Mouse (Mus musculus): ENCODE measurements at regions not wholly inside any gene's neighbourhood (a gene's known extent, or its start where the extent isn't known, plus 50 kb on each side); places are given as distances from the start of the nearest gene placed in this dataset.

DNA sequence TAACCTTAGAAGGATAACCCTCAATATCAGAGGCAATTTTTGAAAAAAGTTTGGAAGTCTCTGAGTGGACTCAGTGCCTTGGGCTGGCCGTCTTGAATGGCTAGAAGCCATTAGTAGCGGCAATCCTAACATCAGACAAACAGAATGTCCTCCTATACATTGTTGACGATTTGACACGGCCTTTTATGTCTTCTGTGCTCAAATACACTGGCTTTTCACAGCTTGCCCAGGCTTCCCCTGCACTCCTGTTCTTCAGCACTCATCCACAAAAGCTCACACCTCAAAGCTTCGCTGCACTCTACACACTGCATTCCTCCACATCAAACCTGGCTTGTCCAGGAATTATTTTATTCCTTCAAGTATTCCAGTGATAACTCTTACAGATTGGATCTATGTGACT lies 186.5 kb upstream of the Tenm3 start:
- no peak for TF ChIP-seq CTCF (IDR thresholded peaks at IDR 0.05; ENCODE audit: low read depth)
- H3K27me3 ChIP-seq (ENCODE audit: insufficient read depth, low read length): no peaks in the 10 kb centered on the region
- H3K27ac ChIP-seq: no peak overlapping the region
- 30% methylated on average over 5 of the region's 5 CpGs for WGBS
- no peak for DNase-seq (ENCODE audit: low spot score)
- no peaks in the 10 kb centered on the region for H3K4me1 ChIP-seq (ENCODE audit: insufficient read depth, low read length)
- no peak overlapping the region for H3K4me2 ChIP-seq (ENCODE audit: low read depth, low read length)
- no peaks in the 10 kb centered on the region for H3K9me3 ChIP-seq (ENCODE audit: low read length)
- no peaks in the 10 kb centered on the region for H3K36me3 ChIP-seq (ENCODE audit: insufficient read depth, low read length)
- H3K9ac ChIP-seq (replicated peaks; ENCODE audit: low read length): no peak overlapping the region
- no peak overlapping the region for H3K4me3 ChIP-seq (ENCODE audit: low read length)
- no peak for ATAC-seq

GRCm38 (mm10) chr8:49017741-49018140 lies 174.0 kb upstream of the Tenm3 start:
- no peaks in the 10 kb centered on the region for H3K4me1 ChIP-seq (ENCODE audit: insufficient read depth, low read length)
- no peak overlapping the region for H3K4me2 ChIP-seq (ENCODE audit: low read depth, low read length)
- H3K36me3 ChIP-seq (ENCODE audit: insufficient read depth, low read length): no peaks in the 10 kb centered on the region
- no peak overlapping the region for H3K27ac ChIP-seq
- H3K9me3 ChIP-seq (ENCODE audit: low read length): no peaks in the 10 kb centered on the region
- H3K4me3 ChIP-seq (ENCODE audit: low read length): no peak overlapping the region
- ATAC-seq (no peak), DNase-seq (ENCODE audit: low spot score) (no peak)
- 77% methylated on average over 3 of the region's 3 CpGs for WGBS
- H3K9ac ChIP-seq (replicated peaks; ENCODE audit: low read length): no peak overlapping the region
- no peaks in the 10 kb centered on the region for H3K27me3 ChIP-seq (ENCODE audit: insufficient read depth, low read length)
- no peak for TF ChIP-seq CTCF (IDR thresholded peaks at IDR 0.05; ENCODE audit: low read depth)

- H3K4me2 ChIP-seq (ENCODE audit: low read depth, low read length): no peak overlapping the region
- DNase-seq (ENCODE audit: low spot score) (no peak), ATAC-seq (no peak)
- TF ChIP-seq CTCF (IDR thresholded peaks at IDR 0.05; ENCODE audit: low read depth): no peak
- no peak overlapping the region for H3K27ac ChIP-seq
- H3K4me3 ChIP-seq (ENCODE audit: low read length): no peak overlapping the region
- no peaks in the 10 kb centered on the region for H3K36me3 ChIP-seq (ENCODE audit: insufficient read depth, low read length)
- no peaks in the 10 kb centered on the region for H3K9me3 ChIP-seq (ENCODE audit: low read length)
- no peak overlapping the region for H3K9ac ChIP-seq (replicated peaks; ENCODE audit: low read length)
- WGBS: 83% methylated on average over 7 of the region's 7 CpGs
- H3K4me1 ChIP-seq (ENCODE audit: insufficient read depth, low read length): no peaks in the 10 kb centered on the region
- no peaks in the 10 kb centered on the region for H3K27me3 ChIP-seq (ENCODE audit: insufficient read depth, low read length)
These were observed 171.9 kb upstream of the Tenm3 start for GRCm38 (mm10) chr8:49015701-49016100.

GRCm38 (mm10) chr8:49015200-49015599 lies 171.4 kb upstream of the Tenm3 start:
- TF ChIP-seq CTCF (IDR thresholded peaks at IDR 0.05; ENCODE audit: low read depth): no peak
- H3K9ac ChIP-seq (replicated peaks; ENCODE audit: low read length): no peak overlapping the region
- no peak overlapping the region for H3K4me2 ChIP-seq (ENCODE audit: low read depth, low read length)
- ATAC-seq: no peak
- no peak overlapping the region for H3K27ac ChIP-seq
- no peak overlapping the region for H3K4me3 ChIP-seq (ENCODE audit: low read length)
- no peaks in the 10 kb centered on the region for H3K4me1 ChIP-seq (ENCODE audit: insufficient read depth, low read length)
- WGBS: 41% methylated on average over 8 of the region's 8 CpGs
- H3K9me3 ChIP-seq (ENCODE audit: low read length): no peaks in the 10 kb centered on the region
- no peaks in the 10 kb centered on the region for H3K36me3 ChIP-seq (ENCODE audit: insufficient read depth, low read length)
- H3K27me3 ChIP-seq (ENCODE audit: insufficient read depth, low read length): no peaks in the 10 kb centered on the region
- DNase-seq (ENCODE audit: low spot score): peak; percentile 15

GRCm38 (mm10) chr8:49006236-49006965 lies 162.7 kb upstream of the Tenm3 start:
- Histone ChIP-seq H3K36me3 (ENCODE audit: insufficient read depth, low read length) (no peaks in the 10 kb centered on the region), H3K27ac (no peak overlapping the region), H3K4me3 (ENCODE audit: low read length) (no peak overlapping the region), H3K9ac (replicated peaks; ENCODE audit: low read length) (no peak overlapping the region), H3K9me3 (ENCODE audit: low read length) (no peaks in the 10 kb centered on the region), H3K4me2 (ENCODE audit: low read depth, low read length) (no peak overlapping the region), H3K27me3 (ENCODE audit: insufficient read depth, low read length) (no peaks in the 10 kb centered on the region), H3K4me1 (ENCODE audit: insufficient read depth, low read length) (no peaks in the 10 kb centered on the region)
- TF ChIP-seq CTCF (IDR thresholded peaks at IDR 0.05; ENCODE audit: low read depth): no peak
- DNase-seq (ENCODE audit: low spot score): no peak
- no peak for ATAC-seq
- 74% methylated on average over 11 of the region's 11 CpGs for WGBS

DNA sequence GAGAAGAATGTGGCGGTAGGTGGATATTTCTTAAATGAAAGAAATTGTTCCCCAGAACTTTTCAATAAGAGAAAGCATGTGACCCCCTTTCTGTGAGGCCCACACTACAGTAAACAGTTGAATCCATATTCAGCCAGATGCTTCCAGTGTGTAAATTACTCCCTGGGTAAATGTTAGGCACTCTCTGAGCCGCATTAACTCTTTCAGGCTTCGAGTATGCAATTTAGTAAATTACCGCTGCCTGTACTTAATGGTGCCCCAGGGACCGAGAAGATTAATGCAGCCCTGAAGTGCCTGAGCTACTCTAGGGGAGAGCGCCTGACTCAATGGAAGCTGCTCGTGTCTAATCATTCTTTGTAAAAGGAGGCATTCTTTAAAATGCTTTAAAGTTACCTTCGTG lies 137.9 kb upstream of the Tenm3 start:
- Histone ChIP-seq H3K4me1 (ENCODE audit: insufficient read depth, low read length) (no peaks in the 10 kb centered on the region), H3K9me3 (ENCODE audit: low read length) (no peaks in the 10 kb centered on the region), H3K27me3 (ENCODE audit: insufficient read depth, low read length) (no peaks in the 10 kb centered on the region), H3K4me3 (ENCODE audit: low read length) (no peak overlapping the region), H3K27ac (no peak overlapping the region), H3K9ac (replicated peaks; ENCODE audit: low read length) (no peak overlapping the region), H3K4me2 (ENCODE audit: low read depth, low read length) (no peak overlapping the region), H3K36me3 (ENCODE audit: insufficient read depth, low read length) (no peaks in the 10 kb centered on the region)
- ATAC-seq (peak; percentile 35; the same call in 1 of the 2 replicates), DNase-seq (ENCODE audit: low spot score) (peak; percentile 45)
- WGBS: 65% methylated on average over 8 of the region's 8 CpGs
- TF ChIP-seq CTCF (IDR thresholded peaks at IDR 0.05; ENCODE audit: low read depth): no peak

GRCm38 (mm10) chr8:48980755-48981154 lies 137.0 kb upstream of the Tenm3 start:
- no peak for ATAC-seq
- no peaks in the 10 kb centered on the region for H3K27me3 ChIP-seq (ENCODE audit: insufficient read depth, low read length)
- no peaks in the 10 kb centered on the region for H3K9me3 ChIP-seq (ENCODE audit: low read length)
- no peak overlapping the region for H3K9ac ChIP-seq (replicated peaks; ENCODE audit: low read length)
- no peak overlapping the region for H3K27ac ChIP-seq
- 76% methylated on average over 7 of the region's 7 CpGs for WGBS
- H3K36me3 ChIP-seq (ENCODE audit: insufficient read depth, low read length): no peaks in the 10 kb centered on the region
- H3K4me3 ChIP-seq (ENCODE audit: low read length): no peak overlapping the region
- H3K4me1 ChIP-seq (ENCODE audit: insufficient read depth, low read length): no peaks in the 10 kb centered on the region
- no peak overlapping the region for H3K4me2 ChIP-seq (ENCODE audit: low read depth, low read length)
- no peak for DNase-seq (ENCODE audit: low spot score)
- TF ChIP-seq CTCF (IDR thresholded peaks at IDR 0.05; ENCODE audit: low read depth): no peak
